Mouse (Mus musculus) cerebellum, adult 2 months (tissue): ENCODE measurements at regions not wholly inside any gene's neighbourhood (a gene's known extent, or its start where the extent isn't known, plus 50 kb on each side); places are given as distances from the start of the nearest gene placed in this dataset.

ENCODE experiments used
- CTCF ChIP-seq: fragments of 200-500 bp; IDR thresholded peaks from 2 replicates; pipeline ENCODE4 v1.5.1; 2011; ENCODE audit warnings: low read depth, mild to moderate bottlenecking, control low read depth, low read length, moderate library complexity, borderline replicate concordance; ENCODE audit not compliant: insufficient read depth
- POLR2A ChIP-seq: fragments of 200-500 bp; IDR thresholded peaks from 2 replicates; pipeline ENCODE4 v1.6.1; 2011; ENCODE audit warnings: low read length, control low read depth, borderline replicate concordance; ENCODE audit not compliant: insufficient read depth

DNA sequence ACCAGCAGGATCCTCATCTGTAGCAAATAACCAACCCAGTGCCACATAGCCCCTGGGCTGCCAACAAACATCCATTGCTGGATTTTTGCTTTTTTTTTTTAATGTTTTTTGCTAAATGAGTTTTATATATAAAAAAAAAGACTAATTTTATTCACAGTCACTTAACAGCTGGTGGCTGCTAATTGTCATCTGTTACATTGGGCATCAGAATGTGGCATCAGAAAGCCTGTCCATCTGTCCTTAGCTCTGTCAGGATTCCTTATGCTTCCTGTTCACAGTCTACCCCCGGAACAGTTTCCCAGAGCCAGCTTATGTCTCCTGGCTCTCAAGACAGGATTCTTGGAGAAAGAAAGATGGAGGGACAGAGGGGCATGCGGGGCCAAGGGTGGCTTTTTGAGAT, 132.1 kb downstream of the Gm19935 start:
- TF ChIP-seq CTCF (no peak), POLR2A (no peak)
